Mouse (Mus musculus) neural tube, embryonic 11.5 days (tissue): Measurements from ENCODE around the gene Pwwp2b. TPM values are rescaled to one million over a fixed set of nuclear protein-coding genes. Genes with fewer than 3 reads are reported as not detected.

Source experiments
- ATAC-seq: fragments of 200-750 bp; cut with Nextera tagmentation; 2 replicates; pipeline ENCODE4 v1.8.0; 2017; ENCODE audit warnings: moderate number of reproducible peaks, mild to moderate bottlenecking, moderate TSS enrichment, moderate library complexity; ENCODE audit not compliant: insufficient read depth, low FRiP score, low TSS enrichment
- DNase-seq: peaks from one replicate; pipeline ENCODE4 v3.0.0-alpha.2; 2015; ENCODE audit warnings: low spot score
- H3K27ac ChIP-seq: fragments of 300-500 bp; sonication (generic); 2 replicates; pipeline ENCODE4 v1.5.1; 2014; ENCODE audit warnings: low read depth, mild to moderate bottlenecking, low read length
- H3K27me3 ChIP-seq: fragments of 300-500 bp; sonication (generic); 2 replicates; pipeline ENCODE4 v1.6.1; 2014; ENCODE audit warnings: mild to moderate bottlenecking, low read length, mixed read lengths; ENCODE audit not compliant: control insufficient read depth, insufficient read depth
- H3K36me3 ChIP-seq: fragments of 300-500 bp; sonication (generic); 2 replicates; pipeline ENCODE4 v1.6.1; 2014; ENCODE audit warnings: mild to moderate bottlenecking, low read length, moderate library complexity, mixed read lengths; ENCODE audit not compliant: control insufficient read depth, insufficient read depth
- H3K4me1 ChIP-seq: fragments of 300-500 bp; sonication (generic); 2 replicates; pipeline ENCODE4 v1.6.1; 2014; ENCODE audit warnings: low read length, mixed read lengths; ENCODE audit not compliant: control insufficient read depth, insufficient read depth
- H3K4me2 ChIP-seq: fragments of 300-500 bp; sonication (generic); 2 replicates; pipeline ENCODE4 v1.6.1; 2014; ENCODE audit warnings: low read depth, mild to moderate bottlenecking, moderate library complexity
- H3K4me3 ChIP-seq: fragments of 300-500 bp; sonication (generic); 2 replicates; pipeline ENCODE4 v1.5.1; 2014; ENCODE audit warnings: low read depth, low read length
- H3K9ac ChIP-seq: fragments of 300-500 bp; sonication (generic); 2 replicates; pipeline ENCODE4 v1.6.1; 2014; ENCODE audit warnings: mild to moderate bottlenecking, low read length
- H3K9me3 ChIP-seq: fragments of 300-500 bp; sonication (generic); 2 replicates; pipeline ENCODE4 v1.6.1; 2016; ENCODE audit warnings: low read length; ENCODE audit not compliant: control insufficient read depth
- whole genome bisulfite sequencing: fragments of 180-500 bp; shearing (Covaris S2); extraction: QIAGEN DNeasy Blood & Tissue Kit; methylation state at CpG from one replicate; pipeline ENCODE4 v1.1.7; 2014; 5-methylcytosine and 5-hydroxymethylcytosine counted together
- polyA plus RNA-seq: library from polyadenylated mRNA; unstranded; fragments of >200 nt; fragmentation: Nextera tagmentation; extraction: Ambion mirVana; gene quantifications from 2 replicates; pipeline ENCODE4 v1.2.1, GENCODE M21; 2014

Pwwp2b gene
- polyA plus RNA-seq, 1 experiment from 2014 or later = 4.7 TPM

DNA sequence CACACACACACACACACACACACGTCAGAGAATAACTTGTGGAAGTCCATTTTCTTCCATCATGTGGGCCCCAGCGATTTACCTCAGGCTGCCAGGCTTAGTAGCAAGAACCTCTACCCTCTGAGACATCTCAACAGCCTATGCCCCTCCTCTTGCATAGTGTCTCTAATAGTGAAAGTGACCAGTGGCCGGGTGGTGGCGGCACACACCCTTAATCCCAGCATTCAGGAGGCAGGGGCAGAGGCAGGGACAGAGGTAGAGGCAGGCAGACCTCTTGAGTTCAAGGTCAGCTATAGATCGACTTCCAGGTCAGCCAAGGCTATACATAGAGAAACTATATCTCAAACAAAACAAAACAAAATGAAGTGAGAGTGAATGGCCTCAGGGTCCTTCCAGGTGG is 56.0 kb downstream of the Pwwp2b start:
- H3K4me3 ChIP-seq = no peak overlapping the region
- H3K36me3 ChIP-seq = no peaks in the 10 kb centered on the region
- WGBS = 51% methylated on average over 5 of the region's 5 CpGs
- no peaks in the 10 kb centered on the region for H3K9me3 ChIP-seq
- DNase-seq (no peak), ATAC-seq (no peak)
- H3K4me1 ChIP-seq = no peaks in the 10 kb centered on the region
- no peak overlapping the region for H3K9ac ChIP-seq
- no peak overlapping the region for H3K4me2 ChIP-seq
- no peaks in the 10 kb centered on the region for H3K27me3 ChIP-seq
- H3K27ac ChIP-seq = no peak overlapping the region

DNA sequence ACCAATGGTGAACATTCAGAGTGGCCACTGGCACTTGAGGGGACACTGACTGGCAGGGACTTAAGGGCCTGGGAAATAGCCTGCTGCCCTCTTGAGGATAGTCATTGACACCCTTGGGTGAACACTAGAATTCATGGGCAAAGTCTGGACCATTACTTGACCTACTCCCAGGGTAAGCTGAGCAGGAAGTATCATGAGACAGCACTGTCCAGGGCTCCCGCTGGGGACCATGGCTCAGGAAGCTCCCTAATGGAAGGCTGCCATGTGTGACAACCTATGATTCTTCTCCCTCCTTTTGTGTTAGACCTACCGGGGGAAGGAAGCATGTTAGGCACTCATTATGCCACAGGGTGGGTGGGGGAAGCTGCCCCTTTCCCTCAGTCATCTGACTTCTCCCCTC is 58.8 kb downstream of the Pwwp2b start:
- H3K9ac ChIP-seq = no peak overlapping the region
- WGBS = 65% methylated on average over 2 of the region's 2 CpGs
- H3K36me3 ChIP-seq = no peaks in the 10 kb centered on the region
- no peaks in the 10 kb centered on the region for H3K4me1 ChIP-seq
- no peak overlapping the region for H3K4me2 ChIP-seq
- DNase-seq (no peak), ATAC-seq (no peak)
- no peak overlapping the region for H3K27ac ChIP-seq
- no peaks in the 10 kb centered on the region for H3K9me3 ChIP-seq
- H3K27me3 ChIP-seq = no peaks in the 10 kb centered on the region
- no peak overlapping the region for H3K4me3 ChIP-seq

DNA sequence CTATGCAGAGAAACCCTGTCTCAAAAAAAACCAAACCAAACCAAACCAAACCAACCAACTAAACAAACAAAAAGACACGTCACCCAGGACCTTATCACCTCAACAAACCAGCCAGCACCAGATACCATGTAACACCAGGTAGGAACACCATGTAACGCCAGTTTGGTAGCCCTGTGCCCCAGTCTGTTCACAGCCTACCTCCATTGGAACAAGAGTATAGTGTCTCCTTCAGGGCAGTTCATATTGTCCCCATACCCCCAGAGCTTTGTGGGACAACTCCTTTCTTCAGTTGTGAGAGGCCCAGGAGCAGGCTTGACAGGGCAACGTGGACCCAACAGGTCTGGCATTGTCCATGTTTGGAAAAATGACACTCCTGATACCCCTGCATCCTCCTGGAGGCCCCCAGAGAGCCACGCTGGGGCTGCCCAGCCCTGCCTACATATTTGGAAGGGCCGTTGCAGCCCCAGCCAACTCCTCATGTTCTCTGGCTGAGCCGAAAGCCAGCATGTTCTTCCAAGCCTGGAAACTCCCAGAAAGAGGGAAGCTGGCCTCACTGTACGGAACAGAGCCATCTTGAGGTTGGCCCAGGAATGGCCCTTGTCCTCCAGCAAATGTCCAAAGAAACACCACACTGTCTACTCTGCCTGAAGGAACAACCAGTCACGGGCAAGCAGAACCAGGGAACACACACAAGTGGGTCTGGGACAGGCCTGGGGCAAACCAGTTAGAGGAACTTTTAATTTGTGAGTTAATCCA is 60.0 kb downstream of the Pwwp2b start:
- ATAC-seq (no peak), DNase-seq (no peak)
- H3K9me3 ChIP-seq = no peaks in the 10 kb centered on the region
- no peak overlapping the region for H3K4me2 ChIP-seq
- H3K9ac ChIP-seq = no peak overlapping the region
- H3K4me3 ChIP-seq = no peak overlapping the region
- no peaks in the 10 kb centered on the region for H3K36me3 ChIP-seq
- no peak overlapping the region for H3K27ac ChIP-seq
- no peaks in the 10 kb centered on the region for H3K4me1 ChIP-seq
- H3K27me3 ChIP-seq = no peaks in the 10 kb centered on the region
- 79% methylated on average over 8 of the region's 8 CpGs for WGBS

DNA sequence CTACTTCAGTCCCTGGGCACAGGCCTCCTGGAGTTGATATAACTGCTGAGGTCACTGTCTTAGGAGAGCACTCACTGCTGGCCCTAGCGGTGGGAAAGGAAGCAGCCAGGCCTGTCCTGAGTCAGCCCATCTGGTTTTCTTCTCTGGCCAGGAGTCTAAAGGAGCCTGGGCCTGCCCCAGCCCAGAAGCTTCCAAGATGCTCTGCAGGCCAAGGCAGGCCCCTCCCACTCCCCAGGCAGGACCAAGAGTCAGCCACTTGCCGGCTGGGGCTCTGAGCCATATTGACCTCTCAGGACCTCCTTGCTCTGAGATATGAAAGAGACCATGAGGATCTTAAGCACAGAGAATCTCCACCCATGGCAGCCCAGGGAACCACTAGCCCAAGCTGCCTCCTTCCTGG is 60.8 kb downstream of the Pwwp2b start:
- Histone ChIP-seq H3K4me3 (no peak overlapping the region), H3K27ac (no peak overlapping the region), H3K4me1 (no peaks in the 10 kb centered on the region), H3K27me3 (no peaks in the 10 kb centered on the region), H3K9me3 (no peaks in the 10 kb centered on the region), H3K36me3 (no peaks in the 10 kb centered on the region), H3K4me2 (no peak overlapping the region), H3K9ac (no peak overlapping the region)
- WGBS = 28% methylated on average over 2 of the region's 2 CpGs
- DNase-seq (no peak), ATAC-seq (no peak)

DNA sequence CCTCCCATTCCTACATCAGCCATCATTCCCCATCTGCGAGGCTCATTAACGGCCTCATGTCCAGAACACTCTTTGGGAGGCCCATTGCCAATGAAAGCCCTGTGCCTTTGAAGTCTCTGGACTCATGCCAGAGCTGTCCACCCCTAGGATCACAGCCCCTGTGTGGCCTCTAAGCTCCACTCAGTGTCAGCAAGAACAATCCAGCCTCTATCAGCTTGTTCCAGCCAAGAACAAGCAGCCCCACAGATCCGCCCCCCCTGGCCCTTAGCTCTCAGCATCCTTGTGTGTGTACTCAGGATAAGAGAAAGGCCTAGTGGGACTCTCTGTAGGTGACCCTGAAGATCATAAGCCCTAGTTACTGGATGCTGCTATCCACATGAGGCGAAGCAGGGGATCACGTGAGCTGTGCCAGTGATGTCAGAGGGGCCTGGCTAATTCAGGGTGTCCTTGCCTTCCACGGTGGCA is 62.2 kb downstream of the Pwwp2b start:
- DNase-seq = no peak
- ATAC-seq = no peak
- Histone ChIP-seq H3K4me3 (no peak overlapping the region), H3K27me3 (no peaks in the 10 kb centered on the region), H3K4me1 (no peaks in the 10 kb centered on the region), H3K4me2 (no peak overlapping the region), H3K9me3 (no peaks in the 10 kb centered on the region), H3K9ac (no peak overlapping the region), H3K27ac (no peak overlapping the region), H3K36me3 (no peaks in the 10 kb centered on the region)
- WGBS = 56% methylated on average over 6 of the region's 6 CpGs

DNA sequence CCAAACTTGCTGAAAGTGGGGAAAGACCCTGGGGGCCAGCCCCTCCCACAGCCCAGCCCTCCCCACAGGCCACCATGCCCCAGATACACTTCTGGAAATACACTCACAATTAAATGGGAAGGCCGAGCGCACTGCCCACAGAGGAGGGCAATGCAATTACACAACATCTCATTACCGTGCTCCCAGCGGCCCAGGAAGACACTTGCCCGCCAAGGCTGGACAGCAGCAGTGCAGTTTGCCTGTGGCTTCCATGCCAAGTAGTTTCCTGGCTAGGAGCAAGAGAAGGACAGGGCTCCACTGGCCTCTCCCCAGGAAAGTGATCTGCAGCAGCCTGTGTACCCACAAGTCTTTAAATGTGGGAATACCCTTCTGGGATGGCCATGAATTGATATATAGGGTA is 64.4 kb downstream of the Pwwp2b start:
- Histone ChIP-seq H3K9ac (no peak overlapping the region), H3K9me3 (no peaks in the 10 kb centered on the region), H3K4me3 (no peak overlapping the region), H3K27me3 (no peaks in the 10 kb centered on the region), H3K36me3 (no peaks in the 10 kb centered on the region), H3K4me2 (no peak overlapping the region), H3K27ac (no peak overlapping the region), H3K4me1 (no peaks in the 10 kb centered on the region)
- DNase-seq (no peak), ATAC-seq (no peak)
- WGBS = 76% methylated on average over 5 of the region's 5 CpGs

DNA sequence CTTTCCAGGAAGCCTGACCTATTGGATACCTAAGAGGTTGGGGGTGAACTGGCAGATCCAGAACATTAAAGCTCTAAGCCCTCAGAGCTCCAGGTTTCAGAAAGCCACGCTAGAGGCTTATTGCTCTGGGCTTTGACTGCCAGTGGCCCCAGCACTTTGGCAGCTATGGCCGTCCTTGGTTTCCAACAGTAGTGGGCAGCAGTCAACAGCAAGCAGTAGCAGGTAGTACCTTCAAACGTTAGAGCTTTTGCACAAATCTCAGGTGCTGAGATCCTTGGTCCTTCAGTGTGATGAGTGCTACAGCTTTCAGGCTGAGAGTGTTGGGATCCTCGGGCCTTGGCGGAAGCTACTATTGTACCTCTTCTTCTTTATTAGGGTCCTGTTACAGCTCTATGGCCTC is 65.1 kb downstream of the Pwwp2b start:
- Histone ChIP-seq H3K9ac (no peak overlapping the region), H3K27ac (no peak overlapping the region), H3K4me2 (no peak overlapping the region), H3K36me3 (no peaks in the 10 kb centered on the region), H3K4me3 (no peak overlapping the region), H3K4me1 (no peaks in the 10 kb centered on the region), H3K27me3 (no peaks in the 10 kb centered on the region), H3K9me3 (no peaks in the 10 kb centered on the region)
- no peak for DNase-seq
- 80% methylated on average over 5 of the region's 5 CpGs for WGBS
- ATAC-seq = no peak

DNA sequence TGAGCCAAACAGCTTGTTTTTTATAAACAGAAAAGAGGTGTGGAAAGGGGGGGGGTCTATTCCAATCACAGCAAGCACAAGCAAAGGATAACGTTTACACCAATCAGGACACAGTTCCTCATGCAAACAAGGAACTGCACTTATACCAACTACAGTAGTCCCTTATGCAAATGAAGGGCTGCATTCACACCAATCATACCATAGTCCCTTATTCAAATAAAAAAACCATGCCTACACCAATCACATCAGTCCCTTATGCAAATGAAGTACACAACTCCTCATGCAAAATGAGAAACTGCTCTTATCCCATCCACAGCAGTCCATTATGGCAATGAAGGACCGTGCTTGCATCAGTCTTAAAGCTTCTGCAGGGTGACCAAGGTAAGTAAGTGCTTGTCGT is 66.4 kb downstream of the Pwwp2b start:
- WGBS = 62% methylated on average over 3 of the region's 3 CpGs

DNA sequence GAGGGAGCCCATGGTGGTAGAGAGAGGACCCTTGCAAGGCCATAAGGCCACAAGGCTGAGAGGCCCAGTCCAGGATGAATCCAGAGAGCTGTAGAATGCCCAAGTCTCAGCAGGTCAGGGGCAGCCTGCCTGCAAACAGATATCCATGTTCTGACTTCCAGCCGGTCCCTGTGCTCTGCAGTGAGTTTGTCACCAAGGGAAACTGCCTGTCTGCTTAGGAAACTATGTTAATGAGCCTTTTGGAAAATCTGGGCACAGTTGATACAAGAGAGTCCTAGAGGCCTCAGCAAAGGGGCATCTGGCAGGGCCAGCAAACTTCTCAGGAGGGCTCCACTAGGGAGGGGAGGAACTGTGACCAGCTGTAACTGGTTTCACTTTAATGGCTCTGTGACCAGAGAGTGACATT is 70.7 kb downstream of the Pwwp2b start:
- no peaks in the 10 kb centered on the region for H3K36me3 ChIP-seq
- H3K9ac ChIP-seq = no peak overlapping the region
- 29% methylated on average over 1 of the region's 1 CpGs for WGBS
- DNase-seq (peak; percentile 49), ATAC-seq (no peak; the same call in 1 of the 2 replicates)
- no peaks in the 10 kb centered on the region for H3K27me3 ChIP-seq
- no peak overlapping the region for H3K4me3 ChIP-seq
- H3K27ac ChIP-seq = peak overlapping the region; percentile 21; the same call in 1 of the 2 replicates
- H3K4me2 ChIP-seq = no peak overlapping the region
- no peaks in the 10 kb centered on the region for H3K9me3 ChIP-seq
- H3K4me1 ChIP-seq = peaks cover 3% of the 10 kb centered on the region; the same call in 1 of the 2 replicates

More for the DNA sequence above, 66.4 kb downstream of the Pwwp2b start:
- H3K4me3 ChIP-seq = no peak overlapping the region
- H3K4me1 ChIP-seq = peaks cover 3% of the 10 kb centered on the region; the same call in 1 of the 2 replicates
- H3K36me3 ChIP-seq = no peaks in the 10 kb centered on the region
- H3K4me2 ChIP-seq = no peak overlapping the region
- H3K27ac ChIP-seq = no peak overlapping the region
- H3K9me3 ChIP-seq = no peaks in the 10 kb centered on the region
- ATAC-seq = no peak
- H3K27me3 ChIP-seq = no peaks in the 10 kb centered on the region
- DNase-seq = no peak
- no peak overlapping the region for H3K9ac ChIP-seq
